Mouse (Mus musculus): ENCODE measurements around the gene Galnt7.

Gene Galnt7

DNA sequence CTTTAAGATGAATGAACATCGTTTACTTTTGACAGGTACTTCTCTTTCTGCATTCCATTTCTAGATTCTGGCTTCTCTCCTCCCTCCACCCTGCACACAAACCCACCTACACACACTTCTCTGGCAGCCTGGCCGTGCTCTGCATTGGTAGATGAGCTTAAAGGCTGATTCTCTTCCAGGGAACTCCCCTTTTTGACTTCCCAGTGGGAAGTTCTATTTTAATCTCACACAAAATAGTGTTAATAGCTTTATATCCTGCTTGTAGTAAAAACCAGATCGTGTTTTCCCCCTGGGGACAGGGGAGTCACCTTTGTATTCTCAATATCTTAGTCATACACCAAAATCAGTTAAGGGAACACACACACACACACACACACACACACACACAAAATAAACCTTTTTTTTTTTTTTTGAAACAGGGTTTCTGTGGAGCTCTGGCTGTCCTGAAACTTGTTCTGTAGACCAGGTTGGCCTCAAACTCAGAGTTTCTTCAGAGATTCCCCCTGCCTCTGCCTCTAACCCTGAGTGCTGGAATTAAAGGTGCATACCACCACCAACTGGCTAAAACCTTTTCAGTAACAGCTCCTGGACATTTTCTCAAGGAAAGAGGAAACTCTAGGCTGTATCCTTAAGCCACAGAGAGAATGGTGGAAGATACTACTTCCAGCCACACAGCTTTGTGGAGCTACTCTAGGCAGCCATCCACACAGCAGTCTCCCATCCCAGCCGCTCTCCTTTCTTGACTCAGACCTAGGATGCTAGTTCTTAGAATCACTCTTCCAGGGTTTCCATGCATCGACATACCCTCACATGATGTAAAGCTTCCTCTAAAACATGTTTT lies 24.7 kb downstream of the Galnt7 start:
- DNase-seq = no peak

DNA sequence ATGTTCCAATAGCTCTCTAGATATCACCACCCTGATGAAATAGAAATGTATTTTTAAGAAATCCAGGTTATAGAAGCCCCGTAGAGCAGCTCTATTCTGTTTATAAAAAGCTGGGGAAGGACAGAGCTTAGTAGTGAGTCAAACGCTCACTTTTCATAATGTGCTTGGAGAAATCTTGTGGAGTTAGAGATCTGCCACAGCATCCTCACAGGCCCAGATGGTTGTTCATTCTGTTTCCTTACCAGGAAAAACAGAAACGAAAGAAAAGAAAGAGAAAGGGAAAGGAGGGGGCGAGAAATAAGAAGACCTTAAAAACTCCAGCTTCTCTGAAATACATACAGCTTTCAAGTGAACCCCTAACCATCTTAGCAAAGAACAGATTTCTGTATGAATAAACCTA lies 28.9 kb downstream of the Galnt7 start:
- DNase-seq = no peak

DNA sequence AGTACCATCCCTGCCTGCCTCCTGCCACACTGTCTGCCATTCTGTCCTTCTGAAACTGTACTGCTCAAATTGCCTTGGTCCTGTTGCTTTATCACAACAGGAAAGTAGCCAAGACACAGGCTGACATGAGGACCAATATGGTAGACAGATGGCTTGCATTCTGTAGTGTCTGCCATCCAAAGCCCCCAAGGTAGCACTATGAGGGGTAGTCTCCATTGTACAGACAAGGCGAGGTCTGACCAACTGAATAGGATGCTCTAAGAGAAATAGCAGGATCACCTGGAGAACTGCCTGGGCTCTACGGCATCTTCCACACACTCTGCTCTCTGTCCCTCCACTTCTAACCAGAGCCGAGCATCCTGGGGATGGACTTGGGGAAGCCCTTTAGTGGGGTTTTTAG lies 29.8 kb downstream of the Galnt7 start:
- DNase-seq = no peak

DNA sequence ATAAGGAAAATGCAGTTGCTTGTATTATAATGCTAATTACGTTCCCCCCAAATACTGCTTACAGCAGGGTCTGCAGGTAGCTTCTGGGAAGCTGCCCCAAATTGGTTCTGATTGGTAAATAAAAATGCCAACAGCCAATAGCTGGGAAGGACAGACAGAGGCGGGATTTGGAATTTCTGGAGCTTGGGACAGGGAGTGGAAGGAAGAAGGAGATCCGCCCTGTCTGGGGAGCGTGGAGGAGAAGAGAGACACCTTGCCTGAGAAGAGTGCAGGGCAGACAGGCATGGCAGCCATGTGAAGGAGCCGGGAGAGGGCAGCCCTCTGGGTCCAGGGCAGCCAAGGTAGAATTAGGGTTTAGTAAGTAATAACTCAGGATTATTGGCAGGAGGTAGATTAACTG lies 35.9 kb downstream of the Galnt7 start:
- DNase-seq = no peak

DNA sequence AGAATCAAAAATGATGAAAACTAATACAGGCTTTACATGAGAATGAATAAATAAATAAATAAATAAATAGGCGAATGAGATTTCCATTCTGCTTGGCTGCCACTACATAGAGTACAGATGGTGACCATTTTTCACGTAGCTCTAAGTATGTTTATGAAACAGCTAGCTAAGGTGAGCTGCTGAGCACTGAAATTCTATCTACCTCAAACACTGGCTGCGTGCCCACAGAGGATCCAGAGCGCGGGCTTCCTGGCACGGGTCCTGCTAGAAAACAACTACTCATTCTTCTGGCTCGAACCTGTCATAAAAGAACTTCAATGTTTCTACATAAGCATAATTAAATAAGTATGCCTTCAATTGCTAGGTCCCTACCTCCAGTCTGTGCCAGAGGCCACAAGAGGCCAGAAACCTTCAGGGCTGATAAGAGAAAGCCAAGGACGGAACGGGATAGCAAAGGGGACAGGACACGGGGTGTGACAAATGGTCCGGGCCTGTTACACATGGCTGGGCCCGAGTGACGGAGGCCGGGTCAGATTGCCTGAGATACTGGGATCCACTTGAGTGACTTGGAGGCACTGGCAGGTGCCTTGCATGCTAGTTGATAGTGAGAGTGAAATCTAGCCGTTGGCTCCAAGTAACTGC lies 37.7 kb downstream of the Galnt7 start:
- peak; percentile 12 for DNase-seq

DNA sequence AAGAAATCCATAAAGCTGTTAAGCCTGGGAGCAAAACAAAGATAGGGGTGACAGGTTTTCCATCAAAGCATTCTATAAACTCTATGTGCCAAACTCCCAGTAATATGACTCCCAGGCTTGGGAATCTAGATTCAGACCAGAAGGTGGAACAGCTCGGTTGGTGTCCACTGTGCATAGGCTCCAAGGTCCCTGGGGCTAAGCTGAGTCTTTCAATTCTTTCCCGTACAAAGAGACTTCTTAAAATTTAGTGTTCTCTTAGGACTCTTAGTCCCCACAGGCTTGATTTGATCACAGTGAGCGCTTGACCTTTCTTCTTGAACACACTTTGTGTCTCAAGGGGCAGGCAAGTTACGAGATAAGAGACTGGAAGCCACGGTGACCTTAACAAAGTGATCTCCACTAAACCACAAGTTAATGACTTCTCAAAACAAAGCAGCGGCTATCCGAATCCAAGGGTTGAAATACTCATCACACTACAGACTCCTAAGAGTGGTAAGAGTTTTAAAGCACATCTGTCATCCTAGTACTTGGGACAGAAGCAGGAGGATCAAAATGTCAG lies 41.3 kb downstream of the Galnt7 start:
- DNase-seq = no peak

DNA sequence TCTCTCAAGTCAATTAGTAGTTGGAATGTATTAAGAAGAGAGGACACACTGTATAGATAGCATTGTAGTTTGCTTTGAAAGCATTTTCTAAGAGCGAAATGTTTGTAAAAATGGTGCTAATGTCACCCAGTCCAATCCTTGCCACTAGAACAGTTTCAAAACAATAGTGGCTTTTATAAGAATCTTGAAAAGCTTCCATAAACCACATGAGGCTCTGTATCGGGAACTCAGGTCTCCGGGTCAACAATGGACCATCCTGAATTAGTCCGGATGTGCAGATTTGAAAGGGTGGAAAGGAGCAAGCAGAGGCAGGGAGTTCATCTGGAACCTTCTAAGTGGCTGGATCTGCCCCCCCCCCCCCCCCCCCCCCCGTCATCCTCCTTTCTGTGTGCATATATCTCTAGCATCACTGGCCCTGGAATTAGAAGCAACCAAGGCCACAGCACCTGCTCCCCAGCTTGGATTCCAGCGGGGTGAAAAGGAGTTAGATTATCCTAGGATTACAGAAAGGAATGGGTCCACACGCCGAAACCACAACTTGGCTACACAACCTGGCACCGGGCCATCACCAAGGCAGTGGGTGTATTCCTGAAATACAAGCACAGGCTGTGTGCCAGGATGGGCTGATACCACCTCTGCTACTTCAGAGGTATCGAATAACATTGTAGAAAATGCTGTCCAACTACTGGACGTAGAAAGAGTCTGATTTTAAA lies 42.0 kb downstream of the Galnt7 start:
- peak; percentile 31 for DNase-seq

DNA sequence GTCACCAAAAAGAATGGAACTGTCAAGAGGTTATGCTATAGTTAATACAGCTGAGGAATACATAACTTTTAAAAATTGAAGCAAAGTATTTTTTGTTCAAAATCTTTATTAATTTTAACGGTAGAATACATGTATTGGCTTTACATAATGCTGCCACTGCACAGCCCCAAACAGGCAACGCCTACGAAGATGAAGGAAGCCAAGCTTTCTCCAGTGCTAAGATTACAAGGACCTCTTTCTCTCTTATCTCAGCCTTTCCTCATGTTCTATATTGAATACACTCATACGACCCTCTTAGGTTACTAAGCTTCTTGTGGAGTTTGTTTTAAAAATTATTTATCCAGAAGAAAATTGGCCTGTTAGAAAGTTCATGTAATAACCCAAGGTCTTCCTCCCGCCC lies 50.3 kb downstream of the Galnt7 start:
- DNase-seq = no peak

DNA sequence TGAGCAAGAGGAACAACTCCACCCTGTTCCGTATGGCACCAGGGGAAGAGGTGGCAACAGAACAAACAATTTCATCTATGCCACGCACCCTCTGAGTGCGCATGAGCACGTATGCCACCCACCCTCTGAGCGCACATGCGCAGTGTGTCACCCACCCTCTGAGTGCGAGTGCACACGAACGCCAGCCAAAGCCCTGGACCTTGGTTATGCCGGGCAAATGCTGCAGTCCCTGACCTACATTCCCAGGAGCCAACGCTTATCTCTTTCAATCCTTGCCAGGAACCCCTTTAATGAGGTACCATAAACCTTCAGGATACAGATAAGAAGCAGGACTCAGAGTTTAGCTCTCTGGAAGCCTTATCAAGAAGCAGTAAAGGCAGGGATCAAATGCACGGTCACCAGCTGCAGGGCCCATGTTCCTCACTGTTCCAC lies 50.8 kb downstream of the Galnt7 start:
- peak; percentile 7 for DNase-seq

DNA sequence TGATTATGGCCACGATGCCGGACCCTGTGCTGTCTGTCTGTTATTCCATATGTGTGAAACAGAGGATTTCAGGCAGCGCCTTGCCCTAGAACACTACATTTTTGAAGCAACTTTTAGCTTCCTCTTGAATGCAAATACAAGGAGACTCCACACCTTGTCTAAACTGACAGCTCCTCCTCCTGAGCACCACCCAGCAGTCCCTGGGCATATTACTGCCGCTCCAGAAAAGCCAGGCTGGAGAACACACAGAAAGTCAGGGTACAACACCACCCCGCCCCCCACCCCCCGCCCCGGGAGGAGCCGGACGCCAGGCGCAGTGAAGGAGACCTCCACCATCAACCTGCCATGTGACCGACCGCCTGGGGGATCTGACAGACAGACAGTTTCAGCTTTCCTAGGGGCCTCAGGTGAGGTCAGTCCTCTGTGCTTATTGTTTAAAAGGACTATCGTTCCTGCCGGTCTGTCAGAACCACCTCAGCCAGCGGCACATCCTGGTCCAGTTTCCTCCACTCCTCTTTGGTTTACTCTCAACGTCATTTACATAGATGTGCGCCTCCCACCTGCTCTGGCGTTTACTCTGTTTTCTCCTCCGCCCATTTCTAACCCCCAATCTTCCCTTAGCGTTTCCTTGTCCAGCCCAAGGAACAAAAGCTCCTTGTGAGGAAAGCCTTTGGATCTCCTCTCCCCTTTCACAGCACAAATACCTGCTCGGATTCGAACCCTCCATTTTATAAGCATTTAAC lies 52.8 kb downstream of the Galnt7 start:
- DNase-seq = no peak

DNA sequence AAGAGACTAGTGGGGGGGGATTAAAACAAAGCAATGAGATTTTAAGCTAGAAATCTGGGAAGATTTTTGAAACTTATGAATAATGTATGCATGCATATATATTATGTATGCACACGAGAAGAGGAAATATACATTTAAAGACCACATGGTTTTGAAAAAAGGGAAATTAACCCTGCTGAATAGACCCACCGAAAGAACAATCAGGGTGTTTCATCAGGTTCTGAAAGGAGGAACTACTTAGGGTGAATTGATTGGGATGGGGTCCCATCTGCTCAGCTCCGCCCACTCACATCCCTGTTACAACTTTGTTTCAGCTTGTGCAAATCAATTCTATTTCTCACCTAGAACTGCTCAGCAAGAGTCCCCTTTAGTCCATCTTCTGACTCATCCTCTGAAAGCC lies 57.0 kb downstream of the Galnt7 start:
- DNase-seq = no peak

DNA sequence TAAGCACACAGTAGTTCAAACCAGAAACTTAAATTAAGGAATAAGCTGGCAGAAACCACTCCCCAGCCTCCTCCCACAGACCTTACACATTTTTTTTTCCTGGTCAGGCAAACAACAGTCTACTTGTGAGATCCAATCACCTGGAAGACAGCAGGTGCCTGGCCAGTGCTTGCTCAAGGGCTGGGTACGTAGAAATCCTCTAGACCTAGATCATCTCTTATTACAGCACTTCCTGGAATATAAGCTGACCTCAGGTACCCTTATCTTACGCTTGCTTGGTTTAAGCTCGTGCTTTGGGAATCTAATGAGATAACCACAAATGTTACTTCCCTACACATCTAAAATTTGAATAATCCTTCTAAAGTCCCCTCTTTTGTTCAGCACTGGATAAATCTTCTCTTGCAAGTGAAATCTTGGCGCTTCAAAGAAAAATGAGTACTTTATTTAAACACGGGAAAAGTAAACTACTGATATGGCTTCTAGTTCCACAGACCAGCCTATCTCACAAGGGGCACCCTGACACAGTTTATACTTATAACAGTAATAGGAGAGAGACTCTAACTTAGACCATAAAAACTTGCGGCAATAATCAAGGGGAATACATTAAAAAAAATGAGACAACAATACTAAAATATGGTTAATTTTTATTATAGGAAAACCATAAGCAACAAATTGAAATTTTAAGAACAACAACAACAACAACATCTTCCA lies 58.5 kb downstream of the Galnt7 start:
- DNase-seq = no peak

DNA sequence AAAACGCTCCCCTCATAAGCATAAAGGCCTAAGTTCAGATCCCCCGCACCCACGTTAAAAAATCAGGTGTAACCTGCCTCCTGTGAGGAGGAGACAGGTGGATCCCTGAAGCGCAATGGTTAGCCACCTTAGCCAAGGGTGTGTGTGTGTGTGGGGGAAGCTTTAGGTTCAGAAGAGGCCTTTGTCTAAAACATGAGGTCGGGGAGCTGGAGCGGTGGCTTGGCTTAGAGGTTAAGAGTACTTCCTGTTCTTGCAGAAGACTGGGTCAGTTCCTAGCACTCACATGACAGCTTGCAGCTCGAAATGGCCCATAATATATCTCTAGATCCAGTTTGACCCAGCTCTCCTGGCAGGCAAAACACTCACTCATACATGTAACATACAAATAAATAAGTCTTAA lies 60.2 kb downstream of the Galnt7 start:
- DNase-seq = no peak

DNA sequence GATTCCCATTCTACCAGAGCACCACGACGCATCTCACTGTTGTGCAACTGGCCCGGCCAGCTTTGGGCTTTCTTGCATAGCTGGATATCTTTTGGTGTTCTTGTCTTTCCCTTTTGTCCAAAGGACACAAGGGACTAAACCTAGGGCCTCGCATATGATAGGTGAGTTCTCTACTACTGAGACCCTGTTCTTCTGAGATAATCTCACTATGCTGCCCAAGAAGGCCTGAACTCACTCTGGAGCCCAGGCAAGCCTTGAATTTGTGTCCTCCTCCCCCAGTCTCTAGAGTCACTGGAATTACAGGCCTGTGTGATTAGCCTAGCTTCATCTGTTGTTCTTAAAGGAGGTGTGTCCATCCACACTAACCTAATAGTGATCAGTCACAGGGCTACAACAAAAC lies 61.2 kb downstream of the Galnt7 start:
- DNase-seq = no peak

DNA sequence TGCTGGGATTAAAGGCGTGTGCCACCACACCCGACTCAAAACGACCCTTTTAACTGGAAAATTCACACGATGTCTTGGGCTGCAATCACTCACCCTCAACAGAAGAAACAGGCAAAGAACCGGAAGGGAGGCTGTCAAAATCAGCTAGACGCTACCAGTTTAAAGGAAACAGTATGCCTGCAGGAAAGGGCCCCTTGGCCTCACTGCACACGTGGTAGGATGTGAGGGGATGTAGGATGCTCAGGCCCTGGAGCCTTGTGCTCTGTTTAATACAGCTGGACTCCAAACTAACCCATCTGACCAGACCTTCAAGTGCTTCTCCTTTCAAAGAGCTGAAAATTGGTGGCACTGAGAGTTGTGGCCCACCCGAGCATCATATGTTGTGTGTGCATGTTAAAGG lies 62.8 kb downstream of the Galnt7 start:
- no peak for DNase-seq

DNA sequence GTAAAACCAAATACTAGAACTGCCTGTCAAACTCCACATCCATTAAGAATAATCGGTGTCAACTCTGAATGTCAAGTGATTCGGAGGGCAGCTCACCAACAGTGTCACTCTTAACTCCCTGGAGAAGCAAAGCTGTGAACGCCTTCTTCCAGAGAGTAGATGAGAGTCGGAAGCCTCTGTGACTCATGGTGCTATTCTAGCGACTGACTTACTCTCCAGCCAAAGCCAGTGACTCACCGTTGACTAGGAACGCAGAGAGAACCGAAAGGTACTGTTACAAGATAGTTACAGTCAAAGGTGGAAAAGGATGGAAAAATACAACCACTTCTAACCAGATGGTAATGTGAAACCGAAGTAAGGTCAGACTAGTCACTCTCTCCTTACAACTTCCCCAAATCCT lies 63.7 kb downstream of the Galnt7 start:
- no peak for DNase-seq

DNA sequence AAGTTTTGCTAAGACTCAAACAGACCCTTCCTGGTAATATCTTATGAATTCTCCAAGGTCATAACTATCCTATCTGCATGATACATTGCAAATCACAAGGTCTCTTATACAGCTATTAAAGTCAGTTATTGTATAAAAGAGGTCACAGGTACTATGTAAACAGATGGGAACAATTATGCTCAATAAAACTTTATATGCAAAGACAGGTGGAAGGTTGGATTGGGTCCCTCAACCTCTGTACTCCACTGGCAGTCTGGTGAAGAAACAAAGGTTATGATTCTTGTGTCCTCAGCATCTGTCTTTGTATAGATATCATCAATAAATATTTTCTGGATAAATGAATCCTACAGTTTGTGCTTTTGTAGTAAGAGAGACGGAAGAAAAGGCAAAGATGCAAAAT lies 64.2 kb downstream of the Galnt7 start:
- no peak for DNase-seq

DNA sequence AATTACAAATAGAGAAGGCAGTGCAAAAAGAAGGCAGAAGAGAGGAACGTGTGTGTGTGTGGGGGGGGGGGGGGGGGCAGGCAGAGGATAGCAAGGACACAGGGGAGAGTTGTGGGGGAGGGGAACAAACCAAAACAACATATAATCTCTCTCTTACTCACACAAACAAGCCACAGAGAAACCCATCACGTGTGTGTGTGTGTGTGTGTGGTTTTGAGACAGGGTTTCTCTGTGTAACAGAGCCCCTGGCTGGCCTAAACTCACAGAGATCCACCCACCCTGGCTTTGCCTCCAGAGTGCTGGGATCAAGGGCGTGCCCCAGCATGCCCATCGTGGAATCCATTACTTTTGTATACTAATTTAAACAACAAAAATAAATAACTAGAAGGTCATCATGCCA lies 66.2 kb downstream of the Galnt7 start:
- no peak for DNase-seq

DNA sequence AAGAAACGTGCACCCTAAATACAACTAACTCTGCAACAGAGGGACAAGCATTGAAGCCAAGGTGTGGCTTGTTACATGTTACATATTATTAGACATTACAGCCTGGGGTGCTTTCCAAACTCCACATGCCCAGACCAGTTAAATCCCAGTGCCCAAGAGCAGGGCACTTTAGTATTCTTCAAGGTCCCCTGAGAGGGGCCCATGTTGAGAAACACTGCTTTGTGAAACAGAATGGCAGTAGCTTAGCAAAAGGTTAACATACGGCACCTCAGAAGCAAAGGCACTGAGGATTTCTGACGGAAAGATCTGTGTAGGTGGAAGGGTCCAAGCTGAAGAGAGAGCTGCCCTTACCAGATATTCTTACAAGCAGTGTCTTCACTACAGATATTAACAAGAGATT lies 67.0 kb downstream of the Galnt7 start:
- no peak for DNase-seq

DNA sequence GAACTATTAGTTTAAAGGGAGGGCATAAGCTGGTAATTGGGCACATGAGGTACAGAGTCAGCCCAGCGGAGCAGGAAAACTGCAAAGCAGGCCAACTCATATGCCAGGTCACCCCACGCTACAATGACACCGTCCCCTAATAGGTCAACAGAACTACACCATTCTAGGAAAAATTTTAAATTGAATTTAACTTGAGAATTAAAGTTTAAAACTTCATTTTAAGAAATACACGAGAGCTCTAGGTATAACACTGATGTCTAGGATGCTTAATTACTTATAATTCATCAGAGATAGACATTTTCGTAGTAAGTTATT lies 67.7 kb downstream of the Galnt7 start:
- no peak for DNase-seq

DNA sequence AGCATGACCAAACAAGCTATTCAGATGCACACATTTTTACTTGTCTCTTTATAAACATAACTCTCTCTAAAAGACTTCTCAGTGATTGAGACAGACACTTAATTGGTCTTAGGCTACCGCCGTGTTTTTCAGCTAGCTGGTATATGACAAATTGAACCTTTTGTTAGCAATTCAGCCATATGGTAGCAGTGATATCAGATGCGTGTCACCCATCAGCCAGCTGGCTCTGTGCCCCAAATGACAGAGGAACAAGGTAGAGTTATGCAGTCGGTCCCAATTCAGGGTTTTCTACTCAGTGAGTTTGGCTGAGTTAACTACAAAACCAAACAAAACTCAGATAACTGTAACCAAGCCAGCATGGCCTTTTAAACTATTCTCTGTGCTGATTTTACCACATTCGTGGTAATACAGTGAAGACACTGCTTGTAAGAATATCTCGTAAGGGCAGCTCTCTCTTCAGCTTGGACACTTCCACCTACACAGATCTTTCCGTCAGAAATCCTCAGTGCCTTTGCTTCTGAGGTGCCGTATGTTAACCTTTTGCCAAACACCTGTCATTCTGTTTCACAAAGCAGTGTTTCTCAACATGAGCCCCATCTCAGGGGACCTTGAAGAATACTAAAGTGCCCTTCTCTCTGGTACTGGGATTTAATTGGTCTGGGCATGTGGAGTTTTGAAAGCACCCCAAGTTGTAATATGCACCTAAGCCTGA lies 68.3 kb downstream of the Galnt7 start:
- no peak for DNase-seq

DNA sequence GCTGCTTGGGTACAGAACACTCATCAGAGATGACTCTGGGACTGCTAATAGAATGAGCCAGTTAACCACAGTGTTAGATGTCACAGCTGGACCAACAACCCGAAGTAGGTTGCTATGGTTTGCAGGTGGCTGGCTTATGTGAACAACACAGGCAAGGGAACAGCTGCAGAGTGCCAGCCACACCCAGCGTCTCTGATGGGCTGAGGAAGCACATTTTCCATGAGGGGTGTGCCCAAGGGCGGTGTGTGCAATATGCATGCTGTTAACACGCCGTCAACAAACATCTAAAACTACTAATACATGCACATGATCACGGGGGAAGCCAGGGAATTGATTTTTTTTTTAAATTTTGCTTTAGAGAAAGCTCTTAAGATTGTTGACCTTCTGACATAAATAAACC lies 73.0 kb downstream of the Galnt7 start:
- DNase-seq = peak; percentile 54
